Comparison of ENCODE assay signal across 7 mouse cellular contexts in the genomic region with DNA sequence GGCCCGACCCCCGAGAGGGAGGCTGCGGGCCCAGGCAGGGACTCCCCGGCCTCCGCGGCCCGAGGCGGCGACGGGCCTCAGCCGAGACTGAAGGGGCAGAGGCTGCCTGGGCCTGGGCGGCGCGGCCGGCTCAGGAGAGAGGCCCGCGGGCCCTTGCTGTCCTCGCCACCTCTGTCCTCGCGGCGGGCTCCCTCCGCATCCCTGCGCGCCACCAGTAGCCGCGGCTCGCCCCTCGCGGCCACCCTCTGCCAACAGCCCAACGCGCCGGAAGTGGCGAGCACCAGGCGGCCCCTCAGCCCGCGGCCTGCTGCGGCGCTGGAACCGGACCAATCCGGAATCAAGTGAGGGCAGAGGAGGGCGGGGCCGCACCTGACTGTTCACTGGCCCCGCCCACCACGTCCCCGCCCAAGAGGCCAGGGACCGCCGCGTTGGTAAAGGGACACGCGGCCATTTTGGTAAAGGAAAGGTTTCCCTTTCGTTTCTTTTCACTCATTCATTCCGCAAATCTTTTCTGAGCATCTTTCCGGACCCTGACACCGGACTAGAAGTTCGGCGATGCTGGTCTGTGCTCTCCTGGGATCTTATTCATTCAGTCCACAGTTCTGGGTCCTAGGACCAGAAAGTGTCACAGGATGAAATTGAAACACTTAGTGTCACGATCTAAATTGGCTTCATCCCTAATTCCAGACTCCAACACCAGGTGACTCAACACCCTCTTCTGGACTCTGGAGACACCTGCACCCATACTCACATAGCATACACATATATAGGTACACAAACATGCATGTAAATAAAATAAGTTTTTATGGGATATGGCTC. TPM values are rescaled to one million over a fixed set of nuclear protein-coding genes. Genes with fewer than 3 reads are reported as not detected.
DNase-seq lines count a peak whose midpoint lies in the region; ATAC-seq and TF ChIP-seq lines count a peak whose summit lies in the region.

Gene Xpo6 (minus strand): TSS at position 324 of the 819 bp plus-strand sequence.

- H3K4me2 ChIP-seq in embryonic facial prominence, embryonic 12.5 days (replicated peaks), result peak within 1 kb of the TSS; percentile 86
- peak within 1 kb of the TSS; percentile 77 for H3K4me2 ChIP-seq in limb, embryonic 12.5 days
- H3K4me2 ChIP-seq in midbrain, embryonic 15.5 days, result peak within 1 kb of the TSS; percentile 87

- WGBS in embryonic facial prominence, embryonic 12.5 days, result under 1% methylated on average over 56 of the region's 57 CpGs
- under 1% methylated on average over 57 of the region's 57 CpGs for WGBS in kidney, adult 2 months
- WGBS in limb, embryonic 12.5 days, result 1% methylated on average over 57 of the region's 57 CpGs
- under 1% methylated on average over 57 of the region's 57 CpGs for WGBS in midbrain, embryonic 15.5 days
- 2% methylated on average over 47 of the region's 57 CpGs for WGBS in spleen, adult 2 months

- DNase-seq in adrenal gland, postnatal 25 days, result peak; percentile 99
- DNase-seq in heart, adult 18-20 months, result peak; percentile 95
- DNase-seq in kidney, adult 2 months, result peak; percentile 98
- DNase-seq in spleen, adult 2 months (ENCODE audit: low read depth in 1 of 2, low spot score in 2 of 2), result peak; percentile 93 to 97

- H3K9me3 ChIP-seq in embryonic facial prominence, embryonic 12.5 days, result no peaks in the 10 kb centered on the region
- no peaks in the 10 kb centered on the region for H3K9me3 ChIP-seq in limb, embryonic 12.5 days
- H3K9me3 ChIP-seq in midbrain, embryonic 15.5 days, result no peaks in the 10 kb centered on the region

- H3K9ac ChIP-seq in embryonic facial prominence, embryonic 12.5 days, result peak within 1 kb of the TSS; percentile 97
- H3K9ac ChIP-seq in limb, embryonic 12.5 days (replicated peaks), result peak within 1 kb of the TSS; percentile 95
- H3K9ac ChIP-seq in midbrain, embryonic 15.5 days, result peak within 1 kb of the TSS; percentile 97

- peaks cover 13% of the 10 kb centered on the region for H3K4me1 ChIP-seq in embryonic facial prominence, embryonic 12.5 days
- no peaks in the 10 kb centered on the region; the same call in 1 of the 2 replicates for H3K4me1 ChIP-seq in kidney, adult 2 months (ENCODE audit: control insufficient read depth, insufficient read depth, low read length)
- H3K4me1 ChIP-seq in limb, embryonic 12.5 days (replicated peaks), result peaks cover 16% of the 10 kb centered on the region
- peaks cover 34% of the 10 kb centered on the region for H3K4me1 ChIP-seq in midbrain, embryonic 15.5 days
- peaks cover 9% of the 10 kb centered on the region for H3K4me1 ChIP-seq in spleen, adult 2 months (ENCODE audit: control insufficient read depth, insufficient read depth, insufficient read length)

- H3K27me3 ChIP-seq in embryonic facial prominence, embryonic 12.5 days, result no peaks in the 10 kb centered on the region
- H3K27me3 ChIP-seq in kidney, adult 2 months (replicated peaks; ENCODE audit: control insufficient read depth, insufficient read depth, low read length), result no peaks in the 10 kb centered on the region
- no peaks in the 10 kb centered on the region for H3K27me3 ChIP-seq in limb, embryonic 12.5 days
- no peaks in the 10 kb centered on the region for H3K27me3 ChIP-seq in midbrain, embryonic 15.5 days (replicated peaks)
- H3K27me3 ChIP-seq in spleen, adult 2 months (ENCODE audit: control insufficient read depth, insufficient read depth, low read length), result no peaks in the 10 kb centered on the region

- peak; percentile 94 for ATAC-seq in embryonic facial prominence, embryonic 12.5 days (ENCODE audit: insufficient number of reproducible peaks, insufficient read depth, low FRiP score, low TSS enrichment)
- ATAC-seq in limb, embryonic 12.5 days (ENCODE audit: insufficient number of reproducible peaks, insufficient read depth, low FRiP score, low TSS enrichment, low read depth), result peak; percentile 96
- ATAC-seq in midbrain, embryonic 15.5 days (replicated peaks), result peak; percentile 96

- H3K4me3 ChIP-seq in embryonic facial prominence, embryonic 12.5 days, result peak within 1 kb of the TSS; percentile 98
- H3K4me3 ChIP-seq in kidney, adult 2 months (ENCODE audit: insufficient read depth, low read depth, low read length), result peak within 1 kb of the TSS; percentile 78
- peak within 1 kb of the TSS; percentile 97 for H3K4me3 ChIP-seq in limb, embryonic 12.5 days (replicated peaks)
- H3K4me3 ChIP-seq in midbrain, embryonic 15.5 days, result peak within 1 kb of the TSS; percentile 61
- H3K4me3 ChIP-seq in spleen, adult 2 months (ENCODE audit: extremely low read depth, insufficient read depth, insufficient read length), result peak within 1 kb of the TSS; percentile 94

- H3K36me3 ChIP-seq in embryonic facial prominence, embryonic 12.5 days, result no peaks in the 10 kb centered on the region
- H3K36me3 ChIP-seq in kidney, adult 2 months (ENCODE audit: control insufficient read depth, insufficient read depth, low read length), result no peaks in the 10 kb centered on the region
- H3K36me3 ChIP-seq in limb, embryonic 12.5 days, result no peaks in the 10 kb centered on the region
- no peaks in the 10 kb centered on the region for H3K36me3 ChIP-seq in midbrain, embryonic 15.5 days (replicated peaks)
- no peaks in the 10 kb centered on the region for H3K36me3 ChIP-seq in spleen, adult 2 months (ENCODE audit: control insufficient read depth, insufficient read depth, low read length)

- H3K27ac ChIP-seq in embryonic facial prominence, embryonic 12.5 days, result peak within 1 kb of the TSS; percentile 91
- H3K27ac ChIP-seq in kidney, adult 2 months (ENCODE audit: insufficient read depth, low read depth, low read length), result peak within 1 kb of the TSS; percentile 35; the same call in 1 of the 2 replicates
- peak within 1 kb of the TSS; percentile 89 for H3K27ac ChIP-seq in limb, embryonic 12.5 days
- H3K27ac ChIP-seq in midbrain, embryonic 15.5 days, result peak within 1 kb of the TSS; percentile 92
- H3K27ac ChIP-seq in spleen, adult 2 months (ENCODE audit: insufficient read depth, low read length), result peak within 1 kb of the TSS; percentile 83

- no peak for TF ChIP-seq POLR2A in kidney, adult 2 months (IDR thresholded peaks at IDR 0.05; ENCODE audit: low read depth, low read length)
- TF ChIP-seq POLR2A in spleen, adult 2 months (IDR thresholded peaks at IDR 0.05; ENCODE audit: low read depth, low read length), result peak; percentile 59

- no peak for TF ChIP-seq CTCF in kidney, adult 2 months (conservative IDR thresholded peaks at IDR 0.05; ENCODE audit: insufficient read depth, insufficient read length, low read depth, low read length)
- TF ChIP-seq CTCF in spleen, adult 2 months (IDR thresholded peaks at IDR 0.05; ENCODE audit: extremely low read depth, insufficient read depth, insufficient read length, insufficient replicate concordance), result no peak

RNA-seq across cellular contexts. Expression of gene Xpo6, which starts in this region (rescaled TPM):
- total RNA-seq in adrenal gland, postnatal 25 days (2021), result 102 and 119 TPM in 2 replicates
- polyA plus RNA-seq in embryonic facial prominence, embryonic 12.5 days (2016; fragmentation: Nextera tagmentation; extraction: Ambion mirVana), result 73.1 and 78.5 TPM in 2 replicates
- 10 to 100 TPM; 11.7 to 17.1 TPM for total RNA-seq in heart, adult 18-20 months (2021)
- polyA plus RNA-seq in kidney, adult 2 months (2012; rRNA removed), result 119 and 122 TPM in 2 replicates
- 63.6 and 72.8 TPM in 2 replicates for polyA plus RNA-seq in limb, embryonic 12.5 days (2016; fragmentation: Nextera tagmentation; extraction: Ambion mirVana)
- polyA plus RNA-seq in midbrain, embryonic 15.5 days (2015; fragmentation: Nextera tagmentation; extraction: Ambion mirVana), result 55.7 and 55.9 TPM in 2 replicates
- 235 and 293 TPM in 2 replicates for polyA plus RNA-seq in spleen, adult 2 months (2012; rRNA removed)

Comparison
In these comparisons a context has a peak if more than half of its experiments do, and no peak if none do; other contexts are left out.
1. Peak in every context shown above with its lines: DNase-seq, ATAC-seq, H3K4me3 ChIP-seq and H3K27ac ChIP-seq.
2. H3K27ac ChIP-seq: peak in every context shown above with its lines; median percentile 92 in midbrain, embryonic 15.5 days; 91 in embryonic facial prominence, embryonic 12.5 days; 89 in limb, embryonic 12.5 days; 83 in spleen, adult 2 months; 35 in kidney, adult 2 months.